Mouse (Mus musculus): Measurements from ENCODE around the gene Tbc1d10b. TPM values are rescaled to one million over a fixed set of nuclear protein-coding genes. Genes with fewer than 3 reads are reported as not detected.

The Tbc1d10b gene
- polyA plus RNA-seq (2012; rRNA removed), result 20.0 and 23.0 TPM in 2 replicates

GRCm38 (mm10) chr7:127208295-127208552, at the start of gene Tbc1d10b:
Gene Tbc1d10b, minus strand, starts transcription at chr7:127208468.

DNA sequence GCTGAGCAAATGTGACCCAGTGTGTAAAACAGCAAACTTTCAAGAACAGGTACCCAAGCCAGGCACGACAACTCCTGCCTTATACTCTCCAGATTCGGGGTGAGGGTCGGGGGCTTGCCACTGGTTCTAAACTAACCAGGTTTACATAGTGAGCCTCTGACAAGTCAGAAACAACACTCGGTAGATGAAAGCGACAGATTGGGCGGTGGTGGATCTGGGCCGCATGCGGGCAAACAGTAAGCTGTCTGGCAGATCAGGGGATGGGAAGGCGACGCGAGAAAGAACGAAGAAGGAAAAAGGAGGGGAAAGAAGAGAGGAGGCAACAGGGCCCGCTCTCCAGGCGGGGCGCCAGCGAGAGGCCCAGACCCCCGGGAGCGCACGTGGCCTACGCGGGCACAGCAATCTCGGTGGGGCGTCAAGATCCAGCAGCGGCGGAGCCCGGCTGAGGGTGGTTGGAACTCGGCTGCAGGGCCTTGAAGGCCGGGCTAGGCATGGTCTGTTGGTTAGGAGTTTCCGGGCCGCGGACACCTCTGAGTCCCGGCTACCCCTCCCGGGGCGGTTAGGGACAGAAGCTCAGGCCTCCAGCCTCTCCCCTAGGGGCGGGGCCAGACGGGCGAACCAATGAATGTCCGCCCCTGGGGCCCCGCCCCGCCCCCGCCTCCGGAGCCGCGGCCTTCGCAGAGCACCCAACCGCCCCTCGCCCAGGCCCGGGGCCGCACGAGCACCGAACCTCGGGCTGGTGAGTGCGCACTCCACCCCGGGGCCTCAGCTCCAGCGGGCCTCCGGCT, 35.8 kb upstream of the Tbc1d10b start, which contains the start of gene Zfp771:
Gene Zfp771, plus strand, starts transcription at position 405 of the 788 bp plus-strand sequence.

DNA sequence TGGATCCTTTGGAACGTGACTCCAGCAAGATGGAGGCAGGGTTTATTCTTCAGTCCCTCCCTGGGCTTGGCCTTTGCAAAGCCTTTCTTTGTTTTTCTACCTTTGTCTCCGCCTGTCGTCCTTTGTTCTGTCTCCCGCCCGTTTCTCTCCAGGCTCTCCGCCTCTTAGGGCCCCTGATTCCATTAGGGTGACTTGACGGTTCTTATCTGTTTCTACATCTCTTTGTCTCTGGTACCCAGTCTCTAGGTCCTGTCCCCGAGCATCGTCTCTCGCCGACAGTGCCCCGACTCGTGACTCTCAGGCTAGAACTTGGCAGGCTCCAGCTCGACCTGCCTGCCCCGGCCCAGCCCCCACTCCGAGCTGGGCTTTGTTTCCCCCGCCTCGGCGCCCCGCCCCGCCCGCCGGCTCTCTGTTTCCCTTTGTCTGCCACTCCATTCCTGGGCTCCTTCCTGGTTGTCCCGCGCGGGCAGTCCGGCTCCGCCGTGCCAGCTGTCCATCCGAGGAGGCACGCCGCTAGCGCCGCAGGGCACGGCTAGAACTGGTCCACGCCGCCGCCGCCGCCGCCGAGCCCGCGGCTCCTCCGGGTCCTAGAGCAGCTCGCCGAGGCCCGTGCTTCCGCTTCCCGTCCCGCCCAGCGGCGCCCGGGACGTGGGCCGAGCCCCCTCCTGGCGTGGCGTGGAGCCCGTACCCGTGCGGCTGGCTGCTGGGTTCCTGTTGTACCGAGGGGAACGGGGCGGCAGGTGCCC, 24.5 kb upstream of the Tbc1d10b start, which contains the start of the genes Zfp553 and Sept1:
Gene Zfp553, plus strand, starts transcription at position 440 of the 746 bp plus-strand sequence.
Gene Sept1, minus strand, starts transcription at position 509 of the 746 bp plus-strand sequence.

DNA sequence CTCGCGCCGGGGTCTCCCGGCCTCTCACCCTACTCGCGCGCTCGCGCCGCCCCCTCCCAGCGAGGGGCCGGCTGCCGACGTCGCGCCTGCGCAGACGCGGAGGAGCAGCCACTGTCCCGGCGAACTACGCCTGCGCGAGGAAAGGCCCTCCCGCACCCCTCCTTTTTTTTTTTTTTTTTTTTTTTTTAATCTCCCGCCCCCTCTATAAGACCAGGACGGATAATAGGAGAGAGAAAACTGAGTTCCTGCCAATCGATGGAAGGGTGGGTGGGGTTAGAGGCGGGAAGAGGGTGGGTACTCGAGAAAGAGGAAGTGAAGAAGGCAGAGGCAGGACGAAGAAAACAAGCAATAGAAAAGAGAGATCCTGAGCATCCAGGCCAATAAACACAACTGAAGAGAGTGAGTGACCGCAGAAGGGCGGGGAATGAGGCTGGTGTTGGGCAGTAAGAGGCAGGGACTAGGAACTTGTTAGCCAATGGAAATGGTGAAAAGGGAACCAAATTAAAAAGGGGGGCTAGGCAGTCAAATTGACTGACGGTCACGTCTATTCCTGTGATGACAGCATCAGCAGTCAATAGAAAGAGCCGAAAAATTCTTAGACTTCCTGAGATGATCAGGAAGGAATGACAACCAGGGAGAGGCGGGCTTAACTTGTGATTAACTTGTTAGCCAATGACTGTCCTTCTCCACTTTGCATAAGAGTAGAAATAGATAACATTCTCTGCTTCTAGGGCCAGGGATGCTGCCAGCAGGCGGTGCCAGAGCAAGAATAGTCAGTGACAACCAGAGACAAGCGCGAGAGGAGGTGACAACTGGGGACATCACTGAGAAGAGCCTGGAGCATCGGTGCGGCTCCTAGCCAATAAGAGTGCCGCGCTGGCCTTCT, 528 bp upstream of the Tbc1d10b start, which contains the start of gene Mylpf:
Gene Mylpf, plus strand, starts transcription at position 338 of the 886 bp plus-strand sequence.

GRCm38 (mm10) chr7:127195544-127196295, 12.5 kb downstream of the Tbc1d10b start, which contains the start of gene Cd2bp2:
Gene Cd2bp2, minus strand, starts transcription at chr7:127196050.

Other genes starting within 250 kb of the Tbc1d10b start
- 150 and 159 TPM in 2 replicates for gene Cdipt, start 232.6 kb downstream of the Tbc1d10b start, polyA plus RNA-seq (2012; rRNA removed)
- 0.08 TPM in 1 of 2 replicates, not detected in the other for gene Cdiptos, start 232.4 kb downstream of the Tbc1d10b start, polyA plus RNA-seq (2012; rRNA removed)
- gene Mvp, start 193.8 kb downstream of the Tbc1d10b start, polyA plus RNA-seq (2012; rRNA removed), result 67.5 and 90.5 TPM in 2 replicates
- 0.94 TPM in 1 of 2 replicates, not detected in the other for gene Pagr1b, start 192.0 kb downstream of the Tbc1d10b start, polyA plus RNA-seq (2012; rRNA removed)
- gene Pagr1a, start 191.1 kb downstream of the Tbc1d10b start, polyA plus RNA-seq (2012; rRNA removed), result 8.5 TPM in 1 of 2 replicates, not detected in the other
- 1.6 and 8.9 TPM in 2 replicates for gene Gm42742, start 187.4 kb downstream of the Tbc1d10b start, polyA plus RNA-seq (2012; rRNA removed)
- 2.3 and 4.8 TPM in 2 replicates for gene Prrt2, start 187.3 kb downstream of the Tbc1d10b start, polyA plus RNA-seq (2012; rRNA removed)
- gene Maz, start 181.4 kb downstream of the Tbc1d10b start, polyA plus RNA-seq (2012; rRNA removed), result 76.8 and 314 TPM in 2 replicates
- 1.9 and 2.3 TPM in 2 replicates for gene Kif22, start 166.0 kb downstream of the Tbc1d10b start, polyA plus RNA-seq (2012; rRNA removed)
- 23.7 and 38.0 TPM in 2 replicates for gene Zg16, start 121.1 kb downstream of the Tbc1d10b start, polyA plus RNA-seq (2012; rRNA removed)
- 13.6 and 14.9 TPM in 2 replicates for gene AI467606, start 117.1 kb downstream of the Tbc1d10b start, polyA plus RNA-seq (2012; rRNA removed)
- 0.27 and 0.47 TPM in 2 replicates for gene Qprt, start 86.2 kb downstream of the Tbc1d10b start, polyA plus RNA-seq (2012; rRNA removed)
- 0.67 and 0.77 TPM in 2 replicates for gene Spn, start 70.6 kb downstream of the Tbc1d10b start, polyA plus RNA-seq (2012; rRNA removed)
- 5.5 and 6.6 TPM in 2 replicates for gene Cd2bp2, start 12.4 kb downstream of the Tbc1d10b start, polyA plus RNA-seq (2012; rRNA removed)
- 11.3 and 23.7 TPM in 2 replicates for gene Mylpf, start 422 bp upstream of the Tbc1d10b start, polyA plus RNA-seq (2012; rRNA removed)
- 5.6 and 6.3 TPM in 2 replicates for gene Zfp553, start 24.6 kb upstream of the Tbc1d10b start, polyA plus RNA-seq (2012; rRNA removed)
- 4.9 and 7.9 TPM in 2 replicates for gene Sept1, start 24.7 kb upstream of the Tbc1d10b start, polyA plus RNA-seq (2012; rRNA removed)
- gene Zfp771, start 35.8 kb upstream of the Tbc1d10b start, polyA plus RNA-seq (2012; rRNA removed), result 57.0 and 157 TPM in 2 replicates
- 31.4 and 39.4 TPM in 2 replicates for gene Dctpp1, start 52.2 kb upstream of the Tbc1d10b start, polyA plus RNA-seq (2012; rRNA removed)
- 9.4 and 16.9 TPM in 2 replicates for gene Sephs2, start 65.6 kb upstream of the Tbc1d10b start, polyA plus RNA-seq (2012; rRNA removed)
- 1.0 and 1.3 TPM in 2 replicates for gene Itgal, start 87.8 kb upstream of the Tbc1d10b start, polyA plus RNA-seq (2012; rRNA removed)
- 18.3 and 25.5 TPM in 2 replicates for gene Zfp768, start 137.1 kb upstream of the Tbc1d10b start, polyA plus RNA-seq (2012; rRNA removed)
- 3.3 and 4.0 TPM in 2 replicates for gene Zfp747, start 167.6 kb upstream of the Tbc1d10b start, polyA plus RNA-seq (2012; rRNA removed)
- gene 9130019O22Rik, start 178.7 kb upstream of the Tbc1d10b start, polyA plus RNA-seq (2012; rRNA removed), result 1.2 and 1.4 TPM in 2 replicates
- 2.8 and 3.5 TPM in 2 replicates for gene E430018J23Rik, start 185.2 kb upstream of the Tbc1d10b start, polyA plus RNA-seq (2012; rRNA removed)
- 2.2 and 2.6 TPM in 2 replicates for gene Zfp764, start 198.4 kb upstream of the Tbc1d10b start, polyA plus RNA-seq (2012; rRNA removed)
- gene Zfp688, start 213.6 kb upstream of the Tbc1d10b start, polyA plus RNA-seq (2012; rRNA removed), result 14.0 and 16.3 TPM in 2 replicates
- gene Zfp689, start 240.7 kb upstream of the Tbc1d10b start, polyA plus RNA-seq (2012; rRNA removed), result 1.6 and 1.9 TPM in 2 replicates

Measured in stomach, adult 2 months (tissue).